Mouse (Mus musculus) CH12.LX (cell line): ENCODE measurements around the gene Tbc1d2b.

Experiments
- CHD1 ChIP-seq: IDR thresholded peaks from 2 replicates; pipeline ENCODE4 v1.6.1; 2012; ENCODE audit warnings: low read depth, low read length, improper control_type of control experiment, inconsistent platforms
- CTCF ChIP-seq, 2 experiments: IDR thresholded peaks in 1 of 2; conservative IDR thresholded peaks in 1 of 2; 2 replicates each; pipeline ENCODE4 v1.5.1; 2011 to 2012; ENCODE audit warnings: low read depth in 2 of 2, low read length in 2 of 2, improper control_type of control experiment in 1 of 2, inconsistent platforms in 1 of 2, mild to moderate bottlenecking in 1 of 2, moderate library complexity in 1 of 2
- EP300 ChIP-seq: IDR thresholded peaks from 2 replicates; pipeline ENCODE4 v1.6.1; 2011; ENCODE audit warnings: low read length, improper control_type of control experiment
- ETS1 ChIP-seq: conservative IDR thresholded peaks from 2 replicates; pipeline ENCODE4 v1.6.1; 2012; ENCODE audit warnings: low read depth, mild to moderate bottlenecking, inconsistent platforms, low read length, improper control_type of control experiment, moderate library complexity
- HCFC1 ChIP-seq: IDR thresholded peaks from 2 replicates; pipeline ENCODE4 v1.6.1; 2012; ENCODE audit warnings: low read depth, mild to moderate bottlenecking, inconsistent platforms, low read length, improper control_type of control experiment
- MAX ChIP-seq: IDR thresholded peaks from 2 replicates; pipeline ENCODE4 v1.6.1; 2011; ENCODE audit warnings: low read length, improper control_type of control experiment
- MEF2A ChIP-seq: IDR thresholded peaks from 2 replicates; pipeline ENCODE4 v1.6.1; 2014; ENCODE audit warnings: low read depth, mild to moderate bottlenecking, inconsistent platforms, low read length, improper control_type of control experiment, borderline replicate concordance
- PAX5 ChIP-seq: IDR thresholded peaks from 2 replicates; pipeline ENCODE4 v1.6.1; 2012; ENCODE audit warnings: low read length, inconsistent platforms, mixed read lengths
- POLR2A ChIP-seq: IDR thresholded peaks from 2 replicates; pipeline ENCODE4 v1.6.1; 2011; ENCODE audit warnings: low read depth, mild to moderate bottlenecking, improper control_type of control experiment, low read length
- RCOR1 ChIP-seq: conservative IDR thresholded peaks from 2 replicates; pipeline ENCODE4 v1.6.1; 2012; ENCODE audit warnings: low read depth, mild to moderate bottlenecking, inconsistent platforms, low read length, improper control_type of control experiment
- USF1 ChIP-seq: IDR thresholded peaks from 2 replicates; pipeline ENCODE4 v1.6.1; 2014; ENCODE audit warnings: low read depth, mild to moderate bottlenecking, inconsistent platforms, low read length, improper control_type of control experiment

DNA sequence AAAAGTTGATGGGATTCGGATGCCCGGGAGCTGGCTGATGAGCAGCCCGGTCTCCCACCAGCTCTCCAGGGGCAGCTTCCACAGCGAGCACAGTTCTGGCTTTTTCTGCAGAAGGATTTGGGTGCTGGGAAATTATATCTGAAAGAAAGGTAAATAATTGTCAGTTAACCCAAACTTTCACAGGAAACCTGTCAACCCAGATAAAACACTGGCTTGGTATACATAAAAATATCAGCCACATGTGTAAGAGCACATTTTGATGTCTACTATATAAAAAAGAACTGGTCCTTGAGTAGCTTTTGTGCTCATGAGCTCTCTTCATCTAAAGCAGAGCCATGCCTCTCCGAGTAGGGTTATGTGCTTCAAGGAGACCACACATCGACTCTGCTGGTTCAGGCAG lies 29.6 kb downstream of the Tbc1d2b start:
- TF ChIP-seq CTCF (conservative IDR thresholded peaks at IDR 0.05 in 1 of 2, IDR thresholded peaks at IDR 0.05 in 1 of 2; ENCODE audit: low read depth in 2 of 2, low read length in 2 of 2): no peak
- TF ChIP-seq POLR2A: no peak
- no peak for TF ChIP-seq MEF2A
- TF ChIP-seq HCFC1: no peak
- TF ChIP-seq CHD1: no peak
- no peak for TF ChIP-seq USF1
- TF ChIP-seq ETS1: no peak
- TF ChIP-seq MAX: no peak
- TF ChIP-seq EP300: no peak
- no peak for TF ChIP-seq PAX5
- TF ChIP-seq RCOR1: no peak
